Mouse (Mus musculus) midbrain, embryonic 16.5 days (tissue): ENCODE results near the gene Olfr1186. TPM values are rescaled to one million over a fixed set of nuclear protein-coding genes. Genes with fewer than 3 reads are reported as not detected.
"Not testable (repeated sequence)": the region's sequence is repeated elsewhere in the genome, so short reads cannot be mapped to it uniquely, and the experiment has no call there.

ENCODE experiments used
- ATAC-seq: fragments of 200-750 bp; cut with Nextera tagmentation; 2 replicates; pipeline ENCODE4 v1.8.0; 2017; ENCODE audit warnings: moderate TSS enrichment
- H3K27ac ChIP-seq: fragments of 300-500 bp; sonication (generic); 2 replicates; pipeline ENCODE4 v1.5.1; 2014; ENCODE audit warnings: mild to moderate bottlenecking, low read length, mixed read lengths
- H3K27me3 ChIP-seq: fragments of 300-500 bp; sonication (generic); 2 replicates; pipeline ENCODE4 v1.6.1; 2014; ENCODE audit warnings: low read depth, low read length, mixed read lengths; ENCODE audit not compliant: control insufficient read depth, insufficient read depth
- H3K36me3 ChIP-seq: fragments of 300-500 bp; sonication (generic); 2 replicates; pipeline ENCODE4 v1.6.1; 2014; ENCODE audit warnings: mild to moderate bottlenecking, low read length, moderate library complexity, mixed read lengths; ENCODE audit not compliant: control insufficient read depth, insufficient read depth
- H3K4me1 ChIP-seq: fragments of 300-500 bp; sonication (generic); 2 replicates; pipeline ENCODE4 v1.6.1; 2014; ENCODE audit warnings: mild to moderate bottlenecking, low read length, mixed read lengths; ENCODE audit not compliant: control insufficient read depth, insufficient read depth
- H3K4me2 ChIP-seq: fragments of 300-500 bp; sonication (generic); 2 replicates; pipeline ENCODE4 v1.6.1; 2014; ENCODE audit warnings: mild to moderate bottlenecking, low read length, mixed read lengths
- H3K4me3 ChIP-seq: fragments of 300-500 bp; sonication (generic); 2 replicates; pipeline ENCODE4 v1.5.1; 2014; ENCODE audit warnings: low read depth, mild to moderate bottlenecking, low read length, moderate library complexity, mixed read lengths
- H3K9ac ChIP-seq: fragments of 300-500 bp; sonication (generic); 2 replicates; pipeline ENCODE4 v1.6.1; 2014; ENCODE audit warnings: low read depth, low read length, mixed read lengths
- H3K9me3 ChIP-seq: fragments of 300-500 bp; sonication (generic); replicated peaks from 2 replicates; pipeline ENCODE4 v1.6.1; 2014; ENCODE audit warnings: mild to moderate bottlenecking, low read length, mixed read lengths; ENCODE audit not compliant: control insufficient read depth, poor library complexity, severe bottlenecking
- WGBS: fragments of 180-500 bp; shearing (Covaris S2); extraction: QIAGEN DNeasy Blood & Tissue Kit; methylation state at CpG from one replicate; pipeline ENCODE4 v1.1.7; 2014; 5-methylcytosine and 5-hydroxymethylcytosine counted together
- polyA plus RNA-seq: library from polyadenylated mRNA; unstranded; fragments of >200 nt; fragmentation: Nextera tagmentation; extraction: Ambion mirVana; gene quantifications from 2 replicates; pipeline ENCODE4 v1.2.1, GENCODE M21; 2015

The Olfr1186 gene
- polyA plus RNA-seq = not detected in 2 replicates

DNA sequence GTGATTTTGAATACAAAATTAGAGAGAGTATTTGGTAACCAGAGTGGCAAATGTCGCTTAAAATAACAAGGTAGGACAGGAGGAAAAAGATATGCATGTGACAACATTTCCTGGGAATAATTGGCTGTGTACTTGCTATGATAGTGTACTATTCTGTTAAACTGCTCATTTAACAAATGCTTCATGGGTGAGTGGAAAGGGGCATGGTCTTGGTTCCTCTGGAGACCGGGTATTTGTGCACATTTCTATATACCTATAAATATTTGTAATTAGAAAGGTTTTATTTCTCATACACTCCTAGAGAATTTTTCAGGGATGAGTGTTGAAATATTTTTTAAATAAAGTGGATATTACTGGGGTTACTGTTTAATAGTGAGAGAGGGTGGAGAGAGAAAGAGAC, at the start of gene Olfr1186:
Gene Olfr1186, plus strand, starts transcription at position 301 of the 400 bp plus-strand sequence.
- H3K4me3 ChIP-seq = no peak within 1 kb of the TSS
- no peak for ATAC-seq
- H3K36me3 ChIP-seq = no peaks in the 10 kb centered on the region
- H3K4me2 ChIP-seq = no peak within 1 kb of the TSS
- WGBS = 89% methylated on average over 2 of the region's 2 CpGs
- no peaks in the 10 kb centered on the region for H3K4me1 ChIP-seq
- no peak within 1 kb of the TSS for H3K9ac ChIP-seq
- H3K9me3 ChIP-seq = no peaks in the 10 kb centered on the region
- no peak within 1 kb of the TSS for H3K27ac ChIP-seq
- H3K27me3 ChIP-seq = no peaks in the 10 kb centered on the region

GRCm38 (mm10) chr2:88483298-88483697, 35.1 kb upstream of the Olfr1186 start, which contains the start of gene Olfr1184:
Olfr1184 (plus strand) TSS chr2:88483598.
- ATAC-seq = no peak
- no peak within 1 kb of the TSS for H3K9ac ChIP-seq
- H3K27me3 ChIP-seq = no peaks in the 10 kb centered on the region
- WGBS = 91% methylated on average over 2 of the region's 2 CpGs
- H3K4me2 ChIP-seq = no peak within 1 kb of the TSS
- H3K4me3 ChIP-seq = no peak within 1 kb of the TSS
- H3K27ac ChIP-seq = no peak within 1 kb of the TSS
- H3K9me3 ChIP-seq = no peaks in the 10 kb centered on the region
- H3K4me1 ChIP-seq = no peaks in the 10 kb centered on the region
- no peaks in the 10 kb centered on the region for H3K36me3 ChIP-seq

DNA sequence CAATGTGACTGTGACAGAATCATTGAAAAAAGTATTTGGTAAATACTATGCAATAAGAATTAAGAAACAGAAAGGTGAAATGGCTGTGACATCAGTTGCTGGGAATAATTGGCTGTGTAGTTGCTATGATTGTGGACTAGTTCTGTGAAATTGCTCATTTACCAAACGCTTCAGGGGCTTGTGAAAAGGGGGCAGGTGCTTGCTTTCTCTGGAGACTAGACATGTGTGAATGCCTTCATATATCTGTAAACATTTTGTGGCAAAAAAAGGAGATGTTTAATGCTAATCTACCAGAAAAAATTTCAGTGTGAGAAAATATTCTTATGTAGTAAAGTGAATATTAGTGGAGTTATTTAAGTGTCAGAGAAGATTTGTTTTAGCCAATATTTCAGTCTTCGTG, 25.3 kb upstream of the Olfr1186 start, which contains the start of gene Olfr1185-ps1:
Gene Olfr1185-ps1, plus strand, starts transcription at position 301 of the 400 bp plus-strand sequence.
- H3K27ac ChIP-seq = no peak within 1 kb of the TSS
- no peaks in the 10 kb centered on the region for H3K36me3 ChIP-seq
- no peak within 1 kb of the TSS for H3K9ac ChIP-seq
- WGBS = 73% methylated on average over 2 of the region's 2 CpGs
- H3K9me3 ChIP-seq = no peaks in the 10 kb centered on the region
- no peaks in the 10 kb centered on the region for H3K4me1 ChIP-seq
- no peak within 1 kb of the TSS for H3K4me2 ChIP-seq
- no peak within 1 kb of the TSS for H3K4me3 ChIP-seq
- no peaks in the 10 kb centered on the region for H3K27me3 ChIP-seq
- no peak for ATAC-seq

- H3K4me2 ChIP-seq = no peak overlapping the region
- no peaks in the 10 kb centered on the region for H3K27me3 ChIP-seq
- H3K4me3 ChIP-seq = no peak overlapping the region
- no peaks in the 10 kb centered on the region for H3K36me3 ChIP-seq
- H3K4me1 ChIP-seq = no peaks in the 10 kb centered on the region
- ATAC-seq = no peak
- no peaks in the 10 kb centered on the region for H3K9me3 ChIP-seq
- no peak overlapping the region for H3K9ac ChIP-seq
- 74% methylated on average over 3 of the region's 3 CpGs for WGBS
- H3K27ac ChIP-seq = no peak overlapping the region
Observed at GRCm38 (mm10) chr2:88525720-88526119, 7.4 kb downstream of the Olfr1186 start.

DNA sequence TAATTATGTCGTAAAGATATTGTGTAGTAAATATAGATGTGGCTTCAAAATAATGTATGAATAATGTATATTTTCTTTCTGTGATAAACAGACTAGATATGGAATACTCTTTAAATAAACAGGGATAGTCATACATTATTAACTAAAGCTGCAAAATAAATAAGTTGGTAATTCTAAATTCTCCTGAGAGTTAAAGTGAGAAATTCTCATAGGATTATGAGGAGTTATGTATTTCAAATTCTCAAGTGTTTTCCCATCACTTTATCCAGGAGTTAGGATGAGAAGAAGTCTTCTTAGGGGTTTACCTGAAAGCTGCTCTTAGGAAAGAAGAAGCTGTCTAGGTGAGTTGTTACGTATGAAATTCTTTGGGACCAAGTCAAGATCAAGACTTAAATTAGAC, 38.3 kb downstream of the Olfr1186 start, which contains the start of gene Olfr1188:
Gene Olfr1188, plus strand, starts transcription at position 301 of the 400 bp plus-strand sequence.
- Histone ChIP-seq H3K9ac (no peak within 1 kb of the TSS), H3K4me3 (no peak within 1 kb of the TSS), H3K9me3 (no peaks in the 10 kb centered on the region), H3K36me3 (no peaks in the 10 kb centered on the region), H3K4me1 (no peaks in the 10 kb centered on the region), H3K4me2 (no peak within 1 kb of the TSS), H3K27ac (no peak within 1 kb of the TSS), H3K27me3 (no peaks in the 10 kb centered on the region)
- ATAC-seq = no peak
- WGBS = 96% methylated on average over 2 of the region's 2 CpGs

- not testable (repeated sequence) for ATAC-seq, H3K27ac ChIP-seq, H3K9ac ChIP-seq, H3K36me3 ChIP-seq, H3K9me3 ChIP-seq, H3K4me1 ChIP-seq, H3K4me3 ChIP-seq, H3K4me2 ChIP-seq, H3K27me3 ChIP-seq
- 95% methylated on average over 12 of the region's 12 CpGs for WGBS
Observed at GRCm38 (mm10) chr2:88572696-88573095, 54.3 kb downstream of the Olfr1186 start.

Other genes with a start within 250 kb of the Olfr1186 start
- not detected in 2 replicates for gene Olfr1173, start 238.7 kb upstream of the Olfr1186 start, polyA plus RNA-seq
- not detected in 2 replicates for gene Olfr1174-ps, start 203.4 kb upstream of the Olfr1186 start, polyA plus RNA-seq
- not detected in 2 replicates for gene Olfr1175-ps, start 191.3 kb upstream of the Olfr1186 start, polyA plus RNA-seq
- gene Olfr1176, start 181.8 kb upstream of the Olfr1186 start, polyA plus RNA-seq = not detected in 2 replicates
- gene Olfr1177-ps, start 172.1 kb upstream of the Olfr1186 start, polyA plus RNA-seq = not detected in 2 replicates
- gene Olfr1178, start 131.5 kb upstream of the Olfr1186 start, polyA plus RNA-seq = not detected in 2 replicates
- not detected in 2 replicates for gene Olfr1179, start 112.1 kb upstream of the Olfr1186 start, polyA plus RNA-seq
- not detected in 2 replicates for gene Olfr1180, start 99.4 kb upstream of the Olfr1186 start, polyA plus RNA-seq
- gene Olfr1181, start 92.4 kb upstream of the Olfr1186 start, polyA plus RNA-seq = not detected in 2 replicates
- gene Gm13757, start 69.4 kb upstream of the Olfr1186 start, polyA plus RNA-seq = not detected in 2 replicates
- not detected in 2 replicates for gene Olfr1183, start 63.7 kb upstream of the Olfr1186 start, polyA plus RNA-seq
- not detected in 2 replicates for gene Olfr1184, start 35.0 kb upstream of the Olfr1186 start, polyA plus RNA-seq
- not detected in 2 replicates for gene Olfr1185-ps1, start 25.2 kb upstream of the Olfr1186 start, polyA plus RNA-seq
- gene Olfr1188, start 38.4 kb downstream of the Olfr1186 start, polyA plus RNA-seq = not detected in 2 replicates
- not detected in 2 replicates for gene Olfr1189, start 67.9 kb downstream of the Olfr1186 start, polyA plus RNA-seq
- gene Olfr1191-ps1, start 122.0 kb downstream of the Olfr1186 start, polyA plus RNA-seq = not detected in 2 replicates
- not detected in 2 replicates for gene Olfr1192-ps1, start 130.0 kb downstream of the Olfr1186 start, polyA plus RNA-seq
- not detected in 2 replicates for gene Olfr1193, start 157.1 kb downstream of the Olfr1186 start, polyA plus RNA-seq
- not detected in 2 replicates for gene Olfr1195, start 170.6 kb downstream of the Olfr1186 start, polyA plus RNA-seq
- not detected in 2 replicates for gene Olfr1196, start 186.0 kb downstream of the Olfr1186 start, polyA plus RNA-seq
- not detected in 2 replicates for gene Olfr1197, start 213.8 kb downstream of the Olfr1186 start, polyA plus RNA-seq
- gene Olfr1198, start 232.8 kb downstream of the Olfr1186 start, polyA plus RNA-seq = not detected in 2 replicates
- not detected in 2 replicates for gene Olfr1199, start 241.9 kb downstream of the Olfr1186 start, polyA plus RNA-seq